Mouse (Mus musculus) testis, adult 2 months (tissue): ENCODE data around the gene Myh9.

Experiments used
- CTCF ChIP-seq: fragments of 200-500 bp; IDR thresholded peaks from 2 replicates; pipeline ENCODE4 v1.5.1; 2012; ENCODE audit warnings: low read depth, mild to moderate bottlenecking, inconsistent platforms, low read length, moderate library complexity; ENCODE audit not compliant: control insufficient read depth, insufficient read depth, insufficient replicate concordance
- POLR2A ChIP-seq: fragments of 200-500 bp; IDR thresholded peaks from 2 replicates; pipeline ENCODE4 v1.6.1; 2012; ENCODE audit warnings: low read depth, mild to moderate bottlenecking, inconsistent platforms, low read length, moderate library complexity; ENCODE audit not compliant: control insufficient read depth

DNA sequence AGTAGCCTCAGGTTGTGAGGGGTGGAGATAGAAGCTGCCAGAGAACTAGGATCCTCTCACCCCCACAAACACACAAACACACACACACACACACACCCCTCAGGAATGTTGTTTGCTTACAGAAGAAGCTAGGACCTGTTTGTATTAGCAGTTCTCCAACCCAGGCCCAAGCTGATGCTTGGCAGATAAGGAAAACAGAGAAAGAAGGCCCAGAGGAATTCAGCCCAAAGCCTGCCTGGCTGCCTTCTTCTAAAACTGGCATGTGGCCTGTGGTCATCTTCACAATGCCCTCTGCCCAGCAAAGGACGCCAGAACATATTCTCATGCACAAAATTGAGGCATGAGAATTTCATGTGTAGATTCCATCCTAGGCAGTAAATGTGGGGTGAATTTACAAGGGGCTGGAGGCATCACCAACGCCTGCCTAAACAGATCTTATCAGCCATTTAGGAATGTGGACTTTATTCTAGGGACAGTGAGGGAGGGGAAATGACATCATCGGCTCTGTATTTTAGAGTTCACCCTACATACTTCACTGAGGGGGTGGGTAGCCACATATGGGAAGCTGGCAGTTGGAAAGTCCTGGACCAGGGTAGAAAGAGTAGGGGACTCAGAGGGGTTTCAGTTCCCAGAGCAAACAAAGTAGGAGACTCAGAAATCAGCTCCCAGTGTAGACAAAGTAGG lies 21.4 kb downstream of the Myh9 start:
- TF ChIP-seq CTCF: no peak
- TF ChIP-seq POLR2A: no peak
